Mouse (Mus musculus): ENCODE measurements around the gene Mcee.
A peak's percentile ranks its signal among the peaks of the same experiment; 100 is the strongest.

Gene Mcee

DNA sequence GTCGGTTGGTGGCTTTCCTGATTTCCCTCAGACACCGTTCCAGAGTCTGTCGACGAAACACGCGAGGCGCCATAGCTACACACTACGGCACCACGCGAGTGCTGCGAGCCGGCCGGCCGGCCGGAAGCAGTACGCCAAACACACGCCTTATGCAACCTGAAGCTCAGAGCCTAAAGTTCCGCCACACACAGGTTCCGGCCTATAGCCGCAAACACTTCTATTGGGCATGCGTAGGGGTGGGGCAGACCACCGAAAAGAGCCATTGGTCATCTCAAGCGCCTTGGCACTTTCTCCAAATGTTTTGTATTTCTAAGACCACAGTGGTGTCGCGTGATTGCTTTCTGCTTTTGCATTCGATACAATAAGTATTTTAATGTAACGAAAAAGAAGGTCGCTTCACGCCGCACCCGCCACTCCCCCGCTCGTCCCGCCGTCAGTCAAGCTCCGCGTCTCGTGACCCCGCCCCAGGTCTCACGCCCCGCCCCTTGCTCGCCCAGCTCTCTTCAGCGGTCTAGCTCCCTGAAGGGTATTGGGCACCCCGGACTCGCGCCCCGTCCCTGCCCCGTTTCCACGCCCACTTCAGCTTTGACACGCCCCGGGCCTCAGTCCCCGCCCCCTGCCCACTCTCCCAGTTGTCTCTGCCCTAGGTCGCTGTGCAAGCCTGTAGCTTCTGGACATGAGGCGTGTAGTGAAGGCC, at the start of gene Mcee, which contains the start of gene Mphosph10:
Gene Mcee (plus strand): TSS at position 486 of the 697 bp plus-strand sequence.
Gene Mphosph10 (minus strand): TSS at position 147 of the 697 bp plus-strand sequence.
- DNase-seq (ENCODE audit: low spot score in 2 of 2): peak; percentile 85 to 93

- no peak for DNase-seq (ENCODE audit: low spot score in 2 of 2)
Measured at GRCm38 (mm10) chr7:64347813-64348212, 44.6 kb upstream of the Mcee start.

DNA sequence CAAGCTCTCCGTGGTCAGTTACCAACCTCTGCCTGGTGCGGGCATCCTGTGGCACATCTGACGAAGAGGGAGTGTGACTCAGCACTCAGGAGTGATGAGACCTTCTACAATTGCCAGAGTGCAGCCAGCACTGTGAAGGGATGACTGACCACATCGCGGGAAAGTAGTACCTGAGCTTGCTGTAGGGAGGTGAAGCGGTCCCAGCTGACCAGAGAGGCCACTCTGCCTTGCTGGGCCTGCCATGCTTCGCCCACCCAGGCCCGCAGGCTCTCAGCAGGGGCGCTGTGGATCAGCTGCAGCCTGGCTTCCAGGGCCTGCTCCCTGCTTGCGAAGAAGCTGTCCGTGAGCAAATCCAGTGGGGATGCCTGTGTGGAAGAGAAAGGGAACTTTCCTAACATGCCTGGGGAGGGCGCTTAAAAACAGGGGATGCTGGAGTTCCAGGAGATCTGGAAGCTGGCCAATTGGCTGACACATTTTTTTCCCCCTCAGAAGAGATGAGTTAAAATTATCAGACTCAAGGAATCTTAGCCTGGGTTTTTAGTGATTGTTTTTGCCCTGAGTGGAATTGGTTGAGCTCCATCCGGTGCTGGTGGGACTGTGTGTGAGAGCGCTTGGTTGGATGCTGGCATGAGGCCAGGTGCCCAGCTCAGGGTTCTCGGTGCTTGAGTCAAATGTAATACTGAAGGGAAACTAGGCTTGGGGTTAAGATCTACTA, 43.1 kb upstream of the Mcee start:
- DNase-seq (ENCODE audit: low spot score in 2 of 2): peak in 1 of 2 experiments; percentile 36

GRCm38 (mm10) chr7:64351087-64351486, 41.3 kb upstream of the Mcee start:
- peak in 1 of 2 experiments; percentile 46 for DNase-seq (ENCODE audit: low spot score in 2 of 2)

DNA sequence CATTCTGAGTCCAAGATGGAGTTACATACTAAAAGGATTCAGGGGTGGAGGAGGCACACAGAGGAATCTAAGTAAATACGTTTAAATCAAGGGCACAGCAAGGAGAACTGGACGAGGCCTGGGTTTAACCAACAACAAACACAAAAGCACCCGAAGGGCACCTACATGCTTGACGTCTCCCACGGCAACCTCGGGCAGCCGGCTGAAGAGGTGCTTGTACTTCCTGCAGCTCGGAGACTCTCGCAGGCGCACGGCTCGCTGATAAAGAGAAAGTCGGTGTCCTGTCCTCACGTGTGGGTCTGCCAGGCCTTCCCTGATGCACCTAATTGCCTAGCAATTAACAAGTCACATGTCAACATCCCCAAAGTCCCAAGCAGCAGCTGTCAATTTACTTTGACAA, 38.2 kb upstream of the Mcee start:
- no peak for DNase-seq (ENCODE audit: low spot score in 2 of 2)

GRCm38 (mm10) chr7:64356661-64357060, 35.7 kb upstream of the Mcee start:
- no peak for DNase-seq (ENCODE audit: low spot score in 2 of 2)

GRCm38 (mm10) chr7:64357405-64357804, 35.0 kb upstream of the Mcee start:
- peak in 1 of 2 experiments; percentile 58 for DNase-seq (ENCODE audit: low spot score in 2 of 2)

GRCm38 (mm10) chr7:64358666-64359065, 33.7 kb upstream of the Mcee start:
- no peak for DNase-seq (ENCODE audit: low spot score in 2 of 2)

- DNase-seq (ENCODE audit: low spot score in 2 of 2): no peak
Measured at GRCm38 (mm10) chr7:64359943-64360585, 32.3 kb upstream of the Mcee start.

DNA sequence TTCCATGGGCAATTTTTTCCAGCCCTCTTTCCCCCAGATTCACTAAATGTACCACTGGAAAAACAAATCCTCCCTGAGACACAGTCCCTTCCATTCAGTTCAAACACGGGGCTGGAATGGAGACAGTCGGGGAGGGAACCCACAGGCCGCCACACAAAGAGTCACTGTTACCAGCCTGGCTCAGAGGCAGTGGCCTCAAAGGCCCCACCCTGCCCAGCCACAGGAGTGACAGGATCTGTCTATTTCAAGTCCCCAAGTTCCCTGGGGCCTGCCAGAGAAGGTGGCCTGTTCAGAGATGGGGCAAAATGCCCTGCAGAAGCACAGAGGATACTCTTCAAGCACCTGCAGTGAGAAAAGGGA, 31.8 kb upstream of the Mcee start:
- no peak for DNase-seq (ENCODE audit: low spot score in 2 of 2)

DNA sequence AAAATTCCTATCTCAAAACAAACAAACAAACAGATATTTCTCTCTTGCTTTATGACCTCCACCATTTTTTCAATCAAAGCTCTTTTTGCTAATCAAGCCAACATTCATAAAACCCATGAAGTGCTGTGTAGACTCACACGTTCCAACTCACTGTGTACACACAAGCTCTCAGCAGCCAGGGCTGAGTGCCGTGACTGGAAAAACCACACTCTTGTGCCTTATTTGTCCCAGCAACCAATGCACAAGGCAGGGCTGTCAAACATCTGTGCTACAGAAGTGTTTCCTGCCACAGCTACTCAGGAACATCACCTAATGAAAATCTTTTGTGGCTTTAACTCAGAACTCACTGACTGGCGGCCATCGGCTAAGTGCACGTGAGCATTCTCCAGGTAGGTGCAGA, 26.5 kb upstream of the Mcee start:
- no peak for DNase-seq (ENCODE audit: low spot score in 2 of 2)

GRCm38 (mm10) chr7:64369841-64370240, 22.6 kb upstream of the Mcee start:
- DNase-seq (ENCODE audit: low spot score in 2 of 2): no peak

- no peak for DNase-seq (ENCODE audit: low spot score in 2 of 2)
Measured at GRCm38 (mm10) chr7:64371940-64372878, 20.2 kb upstream of the Mcee start.

DNA sequence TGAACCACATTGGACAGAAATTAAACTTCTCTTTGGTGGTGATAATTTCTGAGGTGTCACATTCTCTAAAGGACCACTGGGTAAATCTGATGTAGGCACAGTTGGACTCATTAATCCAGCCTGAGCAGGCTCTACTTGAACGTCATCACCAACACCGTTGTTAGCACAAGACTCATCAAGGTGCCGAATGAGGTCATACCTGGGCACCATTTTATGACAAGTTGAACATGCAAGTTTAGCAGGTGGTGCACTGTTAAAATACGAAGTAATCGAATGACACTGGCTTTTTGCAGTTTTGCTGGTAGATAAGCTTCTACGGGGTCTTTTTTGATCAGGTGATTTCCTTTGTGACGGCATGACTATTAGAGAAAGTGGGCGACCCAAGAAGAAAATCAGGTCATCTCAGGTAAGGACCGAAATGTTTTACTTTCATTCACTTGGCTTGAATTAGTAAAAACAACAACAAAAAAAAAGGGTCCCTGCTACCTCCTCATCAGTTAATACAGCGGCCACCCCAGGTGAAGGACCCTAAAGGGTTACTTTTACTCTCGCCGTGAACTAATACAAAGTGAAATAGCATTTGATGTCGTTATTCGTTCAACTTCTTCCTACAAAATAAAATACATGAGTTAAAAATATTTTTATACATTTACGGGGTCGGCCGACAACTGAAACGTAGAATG, 19.1 kb upstream of the Mcee start:
- DNase-seq (ENCODE audit: low spot score in 2 of 2): no peak

- peak; percentile 73 to 83 for DNase-seq (ENCODE audit: low spot score in 2 of 2)
Measured at GRCm38 (mm10) chr7:64373830-64374562, 18.4 kb upstream of the Mcee start, which contains the start of gene Fan1. Gene Fan1 (minus strand): TSS chr7:64374095.

- DNase-seq (ENCODE audit: low spot score in 2 of 2): no peak
Measured at GRCm38 (mm10) chr7:64391479-64391878, 928 bp upstream of the Mcee start.

DNA sequence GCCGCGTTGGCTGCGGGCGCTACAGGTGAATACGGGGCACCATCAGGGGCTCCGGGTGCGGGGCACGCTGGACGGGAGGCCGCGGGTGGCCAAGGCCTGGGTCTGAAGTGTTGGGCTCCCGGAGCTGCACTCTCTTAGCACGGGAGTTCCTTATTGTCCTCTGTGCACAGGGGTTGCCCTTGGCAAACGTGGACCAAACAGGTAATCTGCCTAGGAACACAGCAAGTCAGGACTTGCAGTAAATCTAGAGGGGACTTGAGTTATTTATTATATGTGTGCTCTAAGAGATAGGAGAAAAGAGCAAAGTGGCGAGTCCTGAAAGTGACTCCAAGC, 378 bp downstream of the Mcee start:
- no peak for DNase-seq (ENCODE audit: low spot score in 2 of 2)

DNA sequence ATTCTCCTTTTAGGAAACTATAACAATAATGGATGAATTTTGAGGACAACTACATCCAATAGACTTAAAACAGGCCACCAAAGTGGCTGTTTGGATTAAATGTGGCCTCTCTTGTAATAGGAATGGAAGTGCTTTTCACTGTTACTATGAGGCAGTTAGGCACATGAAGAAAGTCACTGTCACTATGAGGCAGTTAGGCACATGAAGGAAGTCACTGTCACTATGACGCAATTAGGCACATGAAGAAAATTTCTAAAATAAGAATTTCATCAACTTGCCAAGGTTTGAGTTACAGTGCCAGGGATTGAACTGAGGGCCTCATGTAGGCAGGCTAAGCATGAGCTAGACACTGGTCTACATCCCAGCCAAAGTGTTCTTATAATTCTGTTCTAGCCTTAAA, 8.3 kb downstream of the Mcee start:
- no peak for DNase-seq (ENCODE audit: low spot score in 2 of 2)

DNA sequence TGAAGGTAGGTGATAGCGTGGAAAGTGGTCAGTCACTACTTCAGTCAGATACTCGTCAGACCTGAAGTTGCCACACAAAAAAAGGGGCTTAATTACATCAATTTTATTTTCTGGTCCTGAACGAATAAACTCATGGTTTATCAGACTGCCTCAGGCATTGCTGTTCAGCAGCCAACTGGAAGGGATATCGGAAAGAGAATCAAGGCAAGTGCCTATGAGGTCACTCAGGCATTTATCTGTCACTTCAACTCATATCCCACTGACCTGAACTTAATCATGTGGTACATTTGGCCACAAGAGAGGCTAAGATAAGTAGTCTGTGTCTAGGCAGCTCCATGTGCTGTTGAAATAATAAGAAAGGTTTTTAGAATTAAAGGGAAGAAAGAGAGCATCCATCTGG, 10.0 kb downstream of the Mcee start:
- DNase-seq (ENCODE audit: low spot score in 2 of 2): no peak

GRCm38 (mm10) chr7:64403989-64404388, 11.6 kb downstream of the Mcee start:
- DNase-seq (ENCODE audit: low spot score in 2 of 2): no peak
